Mouse (Mus musculus) midbrain, embryonic 14.5 days (tissue): ENCODE measurements around the gene Zfyve28. TPM values are rescaled to one million over a fixed set of nuclear protein-coding genes. Genes with fewer than 3 reads are reported as not detected.

ENCODE experiments used
- ATAC-seq: fragments of 200-750 bp; cut with Nextera tagmentation; 2 replicates; pipeline ENCODE4 v1.8.0; 2017; ENCODE audit warnings: moderate number of reproducible peaks, moderate library complexity; ENCODE audit not compliant: low FRiP score, low TSS enrichment
- DNase-seq: peaks from one replicate; pipeline ENCODE4 v3.0.0-alpha.2; 2015
- H3K27ac ChIP-seq: fragments of 300-500 bp; sonication (generic); replicated peaks from 2 replicates; pipeline ENCODE4 v1.5.1; 2014; ENCODE audit warnings: mild to moderate bottlenecking, low read depth, low read length, moderate library complexity
- H3K27me3 ChIP-seq: fragments of 300-500 bp; sonication (generic); 2 replicates; pipeline ENCODE4 v1.6.1; 2014; ENCODE audit warnings: low read length, control low read depth, mixed read lengths; ENCODE audit not compliant: control insufficient read depth, insufficient read depth
- H3K36me3 ChIP-seq: fragments of 300-500 bp; sonication (generic); 2 replicates; pipeline ENCODE4 v1.6.1; 2014; ENCODE audit warnings: low read length, control low read depth; ENCODE audit not compliant: control insufficient read depth, insufficient read depth
- H3K4me1 ChIP-seq: fragments of 300-500 bp; sonication (generic); 2 replicates; pipeline ENCODE4 v1.6.1; 2014; ENCODE audit warnings: mild to moderate bottlenecking, antibody characterized with exemption, low read length, control low read depth; ENCODE audit not compliant: control insufficient read depth, insufficient read depth
- H3K4me2 ChIP-seq: fragments of 300-500 bp; sonication (generic); 2 replicates; pipeline ENCODE4 v1.6.1; 2014; ENCODE audit warnings: mild to moderate bottlenecking, low read length, moderate library complexity
- H3K4me3 ChIP-seq: fragments of 300-500 bp; sonication (generic); replicated peaks from 2 replicates; pipeline ENCODE4 v1.5.1; 2014; ENCODE audit warnings: low read depth, low read length
- H3K9ac ChIP-seq: fragments of 300-500 bp; sonication (generic); replicated peaks from 2 replicates; pipeline ENCODE4 v1.6.1; 2014; ENCODE audit warnings: mild to moderate bottlenecking, low read length, moderate library complexity
- H3K9me3 ChIP-seq: fragments of 300-500 bp; sonication (generic); 2 replicates; pipeline ENCODE4 v1.6.1; 2016; ENCODE audit warnings: low read length, control low read depth, mixed read lengths; ENCODE audit not compliant: control insufficient read depth
- WGBS: fragments of 180-500 bp; shearing (Covaris S2); extraction: QIAGEN DNeasy Blood & Tissue Kit; methylation state at CpG from one replicate; pipeline ENCODE4 v1.1.7; 2014; 5-methylcytosine and 5-hydroxymethylcytosine counted together
- polyA plus RNA-seq: library from polyadenylated mRNA; unstranded; fragments of >200 nt; fragmentation: Nextera tagmentation; extraction: Ambion mirVana; gene quantifications from 2 replicates; pipeline ENCODE4 v1.2.1, GENCODE M21; 2014

The Zfyve28 gene
- polyA plus RNA-seq, 1 experiment from 2014 or later = 2.8 TPM

- H3K4me2 ChIP-seq = no peak overlapping the region
- H3K4me1 ChIP-seq = no peaks in the 10 kb centered on the region
- no peaks in the 10 kb centered on the region for H3K27me3 ChIP-seq
- H3K9ac ChIP-seq = no peak overlapping the region
- H3K4me3 ChIP-seq = no peak overlapping the region
- ATAC-seq = no peak
- H3K36me3 ChIP-seq = no peaks in the 10 kb centered on the region
- DNase-seq = peak; percentile 25
- no peak overlapping the region for H3K27ac ChIP-seq
- no peaks in the 10 kb centered on the region for H3K9me3 ChIP-seq
- 25% methylated on average over 4 of the region's 4 CpGs for WGBS
Observed at GRCm38 (mm10) chr5:34271743-34272142, 16.5 kb downstream of the Zfyve28 start.

DNA sequence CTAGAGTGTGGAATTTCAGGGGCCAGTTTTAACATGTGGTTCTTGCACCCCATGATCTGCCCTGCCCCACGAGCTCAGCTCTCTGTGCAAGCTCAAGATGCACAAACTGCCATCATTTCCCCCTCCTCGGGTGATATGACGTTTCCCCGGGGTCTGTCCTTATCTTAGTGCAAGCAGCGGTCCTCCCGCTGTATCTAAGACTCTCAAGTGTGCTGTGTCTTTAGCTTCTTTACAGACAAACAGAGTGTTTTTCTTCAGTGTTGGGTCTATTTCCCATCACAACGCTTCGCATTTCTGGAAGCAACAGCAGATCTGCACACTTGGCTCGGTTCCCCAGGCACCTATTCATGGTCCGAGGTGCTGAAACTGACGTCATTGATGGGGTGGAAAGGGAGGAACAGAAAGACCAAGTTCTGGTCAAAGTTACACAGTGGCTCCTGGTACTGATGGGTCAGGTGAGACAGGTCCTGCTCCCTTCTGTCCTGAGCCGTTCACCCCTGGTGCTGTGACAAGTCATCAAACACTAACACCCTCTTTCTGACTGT is 18.3 kb downstream of the Zfyve28 start:
- Histone ChIP-seq H3K9ac (no peak overlapping the region), H3K27ac (no peak overlapping the region), H3K27me3 (no peaks in the 10 kb centered on the region), H3K9me3 (no peaks in the 10 kb centered on the region), H3K36me3 (no peaks in the 10 kb centered on the region), H3K4me1 (no peaks in the 10 kb centered on the region), H3K4me2 (no peak overlapping the region), H3K4me3 (no peak overlapping the region)
- WGBS = 81% methylated on average over 12 of the region's 12 CpGs
- DNase-seq (no peak), ATAC-seq (no peak)

- 86% methylated on average over 16 of the region's 16 CpGs for WGBS
- H3K27ac ChIP-seq = no peak overlapping the region
Observed at GRCm38 (mm10) chr5:34269197-34269920, 18.9 kb downstream of the Zfyve28 start.

DNA sequence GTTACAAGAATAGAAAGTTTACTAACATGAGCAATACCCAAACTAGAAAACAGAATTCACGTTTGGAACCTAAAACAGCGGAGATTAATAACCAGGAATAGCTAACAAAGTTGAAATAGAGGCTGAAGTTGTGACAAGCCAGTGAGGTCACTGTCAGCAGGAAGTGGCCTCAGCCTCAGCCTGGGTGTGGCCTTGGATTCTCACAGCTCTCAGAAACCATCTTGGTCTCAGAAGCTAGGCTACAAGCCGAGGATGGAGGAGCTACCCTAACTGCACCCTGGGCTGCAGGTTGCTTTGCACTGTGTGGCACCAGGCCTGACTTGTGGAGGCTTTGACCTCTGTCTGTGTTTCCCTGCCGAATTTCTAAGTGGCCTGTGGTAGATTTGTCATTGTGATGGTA is 22.2 kb downstream of the Zfyve28 start:
- DNase-seq (no peak), ATAC-seq (no peak)
- Histone ChIP-seq H3K36me3 (no peaks in the 10 kb centered on the region), H3K27ac (no peak overlapping the region), H3K27me3 (no peaks in the 10 kb centered on the region), H3K9me3 (no peaks in the 10 kb centered on the region), H3K9ac (no peak overlapping the region), H3K4me2 (no peak overlapping the region), H3K4me1 (no peaks in the 10 kb centered on the region), H3K4me3 (no peak overlapping the region)
- WGBS = 78% methylated on average over 4 of the region's 4 CpGs

More at GRCm38 (mm10) chr5:34269197-34269920, 18.9 kb downstream of the Zfyve28 start:
- Histone ChIP-seq H3K9ac (no peak overlapping the region), H3K4me2 (no peak overlapping the region), H3K4me1 (no peaks in the 10 kb centered on the region), H3K9me3 (no peaks in the 10 kb centered on the region), H3K4me3 (no peak overlapping the region), H3K27me3 (no peaks in the 10 kb centered on the region), H3K36me3 (no peaks in the 10 kb centered on the region)
- ATAC-seq (no peak), DNase-seq (no peak)

- no peaks in the 10 kb centered on the region for H3K27me3 ChIP-seq
- H3K9me3 ChIP-seq = no peaks in the 10 kb centered on the region
- 62% methylated on average over 3 of the region's 3 CpGs for WGBS
- H3K4me3 ChIP-seq = no peak overlapping the region
- no peak overlapping the region for H3K9ac ChIP-seq
- no peaks in the 10 kb centered on the region for H3K36me3 ChIP-seq
- H3K27ac ChIP-seq = no peak overlapping the region
- DNase-seq (no peak), ATAC-seq (no peak)
- H3K4me1 ChIP-seq = no peaks in the 10 kb centered on the region
- no peak overlapping the region for H3K4me2 ChIP-seq
Observed at GRCm38 (mm10) chr5:34259172-34259816, 29.0 kb downstream of the Zfyve28 start.

GRCm38 (mm10) chr5:34255189-34255588 is 33.1 kb downstream of the Zfyve28 start:
- no peaks in the 10 kb centered on the region for H3K27me3 ChIP-seq
- no peak overlapping the region for H3K27ac ChIP-seq
- no peak overlapping the region for H3K4me3 ChIP-seq
- peaks cover 20% of the 10 kb centered on the region for H3K4me1 ChIP-seq
- no peaks in the 10 kb centered on the region for H3K36me3 ChIP-seq
- DNase-seq = peak; percentile 31
- no peaks in the 10 kb centered on the region for H3K9me3 ChIP-seq
- no peak overlapping the region for H3K9ac ChIP-seq
- WGBS = 87% methylated on average over 3 of the region's 3 CpGs
- no peak for ATAC-seq
- H3K4me2 ChIP-seq = no peak overlapping the region

- no peak overlapping the region for H3K9ac ChIP-seq
- no peak overlapping the region for H3K4me2 ChIP-seq
- ATAC-seq = no peak
- DNase-seq = no peak
- no peak overlapping the region for H3K27ac ChIP-seq
- 84% methylated on average over 8 of the region's 8 CpGs for WGBS
- H3K36me3 ChIP-seq = no peaks in the 10 kb centered on the region
- H3K27me3 ChIP-seq = no peaks in the 10 kb centered on the region
- H3K4me3 ChIP-seq = no peak overlapping the region
- no peaks in the 10 kb centered on the region for H3K9me3 ChIP-seq
- peaks cover 29% of the 10 kb centered on the region for H3K4me1 ChIP-seq
Observed at GRCm38 (mm10) chr5:34254309-34254708, 33.9 kb downstream of the Zfyve28 start.

- ATAC-seq (no peak), DNase-seq (peak; percentile 31)
- no peaks in the 10 kb centered on the region for H3K36me3 ChIP-seq
- WGBS = 50% methylated on average over 4 of the region's 4 CpGs
- H3K4me3 ChIP-seq = no peak overlapping the region
- H3K9ac ChIP-seq = no peak overlapping the region
- H3K4me2 ChIP-seq = no peak overlapping the region
- H3K9me3 ChIP-seq = no peaks in the 10 kb centered on the region
- peak overlapping the region; percentile 46 for H3K27ac ChIP-seq
- H3K27me3 ChIP-seq = no peaks in the 10 kb centered on the region
- H3K4me1 ChIP-seq = peaks cover 29% of the 10 kb centered on the region
Observed at GRCm38 (mm10) chr5:34252967-34253519, 35.2 kb downstream of the Zfyve28 start.
